Mouse (Mus musculus): ENCODE data around the gene Gm20825. TPM values are rescaled to one million over a fixed set of nuclear protein-coding genes. Genes with fewer than 3 reads are reported as not detected.
"Not testable (repeated sequence)": the region's sequence is repeated elsewhere in the genome, so short reads cannot be mapped to it uniquely, and the experiment has no call there.

Gm20825 gene
- not detected in 2 replicates for polyA plus RNA-seq (2012; rRNA removed)

- not testable (repeated sequence) for DNase-seq (ENCODE audit: extremely low spot score in 1 of 2, low spot score in 1 of 2)
These were observed at the start of gene Gm20825 for GRCm38 (mm10) chrY:8071407-8071806. Gene Gm20825 (minus strand): TSS chrY:8071507.

Other genes starting within 250 kb of the Gm20825 start
- gene Gm29049, start 74.3 kb downstream of the Gm20825 start, polyA plus RNA-seq (2012; rRNA removed), result not detected in 2 replicates
- gene Gm20824, start 186.4 kb upstream of the Gm20825 start, polyA plus RNA-seq (2012; rRNA removed), result not detected in 2 replicates

Measured in frontal cortex, adult 2 months (tissue).